Mouse (Mus musculus) heart, adult 2 months (tissue): ENCODE results near the gene Gm11559. TPM values are rescaled to one million over a fixed set of nuclear protein-coding genes. Genes with fewer than 3 reads are reported as not detected.
"Not testable (repeated sequence)": the region's sequence is repeated elsewhere in the genome, so short reads cannot be mapped to it uniquely, and the experiment has no call there.

Source experiments
- DNase-seq, 2 experiments: peaks; one replicate each; pipeline ENCODE4 v3.0.0; 2021
- H3K27ac ChIP-seq: fragments of 200-600 bp; 2 replicates; pipeline ENCODE4 v1.8.1; 2022
- H3K27me3 ChIP-seq: fragments of 200-500 bp; 2 replicates; pipeline ENCODE4 v1.6.1; 2012; ENCODE audit warnings: mild to moderate bottlenecking, low read length, inconsistent platforms, mixed read lengths; ENCODE audit not compliant: control insufficient read depth, insufficient read depth
- H3K36me3 ChIP-seq: fragments of 200-500 bp; 2 replicates; pipeline ENCODE4 v1.6.1; 2012; ENCODE audit warnings: low read length, inconsistent platforms; ENCODE audit not compliant: control insufficient read depth, insufficient read depth
- H3K4me1 ChIP-seq: fragments of 200-500 bp; 2 replicates; pipeline ENCODE4 v1.6.1; 2011; ENCODE audit warnings: low read length; ENCODE audit not compliant: control insufficient read depth, insufficient read depth
- H3K4me3 ChIP-seq: fragments of 200-600 bp; 2 replicates; pipeline ENCODE4 v1.8.1; 2022
- H3K79me2 ChIP-seq: fragments of 200-500 bp; replicated peaks from 2 replicates; pipeline ENCODE4 v1.6.1; 2012; ENCODE audit warnings: mild to moderate bottlenecking, inconsistent platforms, low read length, moderate library complexity, mixed read lengths; ENCODE audit not compliant: control insufficient read depth, insufficient read depth
- H3K9ac ChIP-seq: fragments of 200-500 bp; 2 replicates; pipeline ENCODE4 v1.6.1; 2012; ENCODE audit warnings: low read depth, mild to moderate bottlenecking, control low read depth, inconsistent platforms, low read length, mixed read lengths
- CTCF ChIP-seq: fragments of 200-600 bp; IDR thresholded peaks from 2 replicates; pipeline ENCODE4 v1.8.1; 2022; ENCODE audit warnings: antibody characterized with exemption, mild to moderate bottlenecking, moderate library complexity
- EP300 ChIP-seq: fragments of 200-500 bp; IDR thresholded peaks from 2 replicates; pipeline ENCODE4 v1.6.1; 2011; ENCODE audit warnings: low read depth, low read length, control low read depth; ENCODE audit not compliant: insufficient read depth
- POLR2A ChIP-seq: fragments of 200-500 bp; IDR thresholded peaks from 2 replicates; pipeline ENCODE4 v1.6.1; 2011; ENCODE audit warnings: mild to moderate bottlenecking, low read depth, low read length, control low read depth; ENCODE audit not compliant: insufficient read depth
- WGBS: fragments of 180-500 bp; shearing (Covaris S2); methylation state at CpG from one replicate; pipeline ENCODE4 v1.1.7; 2018; 5-methylcytosine and 5-hydroxymethylcytosine counted together
- intact Hi-C: fragments of 180-260 bp; cut with DNase I; formaldehyde crosslinking; loops from one replicate; pipeline ENCODE4 v1.15.1; 2025
- long read RNA-seq: library from polyadenylated mRNA; stranded (forward); transcript quantifications from one replicate; pipeline ENCODE4 v2.0.0, GENCODE M21; 2021
- polyA plus RNA-seq: library from polyadenylated mRNA; depleted of rRNA; stranded (reverse); fragments of >200 nt; gene quantifications from 2 replicates; pipeline ENCODE4 v1.2.3, GENCODE M21; 2012; rRNA removed
- total RNA-seq, 2 experiments: library from RNA; stranded (reverse); gene quantifications; 2 replicates each; pipeline ENCODE4 v1.2.3; 2021

Gene Gm11559
- total RNA-seq: not detected
- polyA plus RNA-seq: not detected in 2 replicates
- long read RNA-seq: 0 reads

DNA sequence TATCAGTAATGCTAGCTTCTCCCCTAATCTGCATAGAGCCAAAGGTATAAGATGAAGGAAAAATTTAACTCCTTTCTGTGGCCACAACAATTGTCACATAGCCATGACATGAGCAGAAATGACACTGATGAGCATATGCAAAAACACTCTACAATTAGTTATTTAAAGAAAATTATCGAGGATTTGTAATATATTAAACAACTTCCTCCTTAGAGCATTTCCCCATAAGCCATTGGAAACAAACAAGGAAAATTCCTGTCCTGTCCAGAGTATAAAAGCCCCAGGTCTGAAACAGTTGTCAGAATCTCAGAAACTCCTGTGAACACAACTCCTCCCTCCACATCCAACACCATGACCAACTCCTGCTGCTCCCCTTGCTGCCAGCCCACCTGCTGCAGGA lies at the start of gene Gm11559:
Gene Gm11559, plus strand, starts transcription at position 301 of the 400 bp plus-strand sequence.
- 30% methylated on average over 1 of the region's 1 CpGs for WGBS
- H3K27me3 ChIP-seq, intact Hi-C loops, H3K9ac ChIP-seq, DNase-seq, H3K36me3 ChIP-seq, H3K79me2 ChIP-seq, H3K4me1 ChIP-seq, H3K27ac ChIP-seq, H3K4me3 ChIP-seq: not testable (repeated sequence)

DNA sequence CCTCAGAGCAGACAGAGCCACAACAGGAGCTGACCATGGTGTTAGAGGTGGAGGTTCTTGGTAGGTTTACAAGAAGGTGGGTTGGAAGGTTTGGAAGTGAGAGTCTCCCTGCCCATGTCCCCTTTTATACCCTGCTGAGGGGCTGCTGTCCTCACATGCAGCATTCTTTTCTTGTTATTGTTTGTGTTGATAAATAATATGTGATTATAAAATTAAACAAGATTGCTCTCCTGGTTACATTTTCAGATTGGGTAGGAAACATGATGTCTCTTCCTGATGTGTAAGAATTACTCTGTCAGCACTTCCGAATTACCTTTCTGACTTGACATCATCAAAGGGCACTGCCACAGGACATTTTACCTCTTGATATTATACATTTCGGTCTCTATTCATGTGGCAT lies 48.7 kb upstream of the Gm11559 start, which contains the start of gene Gm11564:
Gene Gm11564, minus strand, starts transcription at position 101 of the 400 bp plus-strand sequence.
- H3K36me3 ChIP-seq, H3K79me2 ChIP-seq, intact Hi-C loops, H3K9ac ChIP-seq, H3K4me1 ChIP-seq, H3K4me3 ChIP-seq, H3K27me3 ChIP-seq, DNase-seq, H3K27ac ChIP-seq: not testable (repeated sequence)
- WGBS: 69% methylated on average over 2 of the region's 2 CpGs

DNA sequence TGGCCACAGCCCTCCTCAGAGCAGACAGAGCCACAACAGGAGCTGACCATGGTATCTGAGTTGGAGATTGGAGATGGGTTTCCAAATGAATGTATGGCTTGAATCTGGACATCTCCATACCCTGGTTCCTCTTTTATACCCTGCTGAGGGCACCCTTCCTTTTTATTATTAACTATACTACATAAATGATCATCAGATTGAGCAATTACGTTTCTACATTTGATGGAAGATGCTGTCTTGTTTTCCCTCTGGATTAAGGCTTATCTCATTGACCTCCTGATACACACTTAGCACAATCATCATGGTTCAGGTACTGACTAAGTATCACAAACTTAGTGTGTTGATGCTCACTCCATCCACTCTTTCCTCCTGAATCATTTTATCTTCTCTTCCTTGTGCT lies 26.3 kb upstream of the Gm11559 start, which contains the start of gene 2300003K06Rik:
Gene 2300003K06Rik, minus strand, starts transcription at position 101 of the 400 bp plus-strand sequence.
- H3K27me3 ChIP-seq: no peaks in the 10 kb centered on the region
- TF ChIP-seq EP300 (no peak), CTCF (no peak), POLR2A (no peak)
- DNase-seq: no peak
- WGBS: 43% methylated on average over 1 of the region's 1 CpGs
- intact Hi-C loops: no loop called here
- no peaks in the 10 kb centered on the region for H3K79me2 ChIP-seq
- no peak within 1 kb of the TSS for H3K9ac ChIP-seq
- no peaks in the 10 kb centered on the region for H3K36me3 ChIP-seq
- no peak within 1 kb of the TSS for H3K27ac ChIP-seq
- no peak within 1 kb of the TSS for H3K4me3 ChIP-seq
- no peaks in the 10 kb centered on the region for H3K4me1 ChIP-seq

DNA sequence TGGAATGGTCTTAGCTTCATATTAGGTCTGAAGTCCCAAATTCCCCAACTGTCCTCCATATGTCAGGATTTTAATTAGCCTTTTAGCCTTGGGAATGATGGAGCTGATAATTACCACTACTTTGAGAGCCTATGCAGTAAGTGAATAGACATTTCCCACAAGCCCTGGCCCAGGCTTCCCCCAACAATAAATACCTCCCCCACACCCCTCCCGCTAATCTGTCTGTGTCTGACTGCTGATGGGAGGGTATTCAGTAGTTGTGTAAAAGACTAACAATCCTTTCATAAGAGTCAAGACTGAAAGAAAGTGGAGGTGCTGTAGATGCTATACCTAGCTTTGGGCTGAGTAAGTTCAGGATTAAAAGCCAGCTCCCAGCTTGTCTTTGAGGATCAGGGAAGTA lies 22.1 kb upstream of the Gm11559 start:
- Histone ChIP-seq H3K4me1 (no peaks in the 10 kb centered on the region), H3K36me3 (no peaks in the 10 kb centered on the region), H3K9ac (no peak overlapping the region), H3K27me3 (no peaks in the 10 kb centered on the region), H3K27ac (no peak overlapping the region), H3K4me3 (no peak overlapping the region), H3K79me2 (no peaks in the 10 kb centered on the region)
- 73% methylated on average over 1 of the region's 1 CpGs for WGBS
- no peak for DNase-seq
- intact Hi-C loops: no loop called here
- TF ChIP-seq CTCF (no peak), POLR2A (no peak), EP300 (no peak)

DNA sequence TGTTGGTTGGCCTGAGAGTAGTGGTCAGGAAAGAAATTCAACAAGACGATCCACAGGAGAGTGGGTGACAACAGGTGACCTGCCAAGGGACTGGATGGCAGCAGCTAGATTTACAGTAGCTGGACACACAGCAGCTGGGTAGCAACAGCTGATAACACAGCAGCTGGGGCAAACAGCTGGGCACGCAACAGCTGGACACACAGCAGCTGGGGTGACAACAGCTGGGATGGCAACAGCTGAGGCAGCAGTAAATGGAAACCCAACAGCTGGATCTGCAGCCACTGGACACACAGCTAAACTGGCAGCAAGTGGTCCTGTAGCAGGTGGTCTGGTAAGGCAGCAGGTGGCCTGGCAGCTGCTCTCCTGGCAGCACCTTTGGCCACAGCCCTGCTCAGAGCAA lies 17.5 kb upstream of the Gm11559 start:
- Histone ChIP-seq H3K79me2 (no peaks in the 10 kb centered on the region), H3K27me3 (no peaks in the 10 kb centered on the region), H3K36me3 (no peaks in the 10 kb centered on the region), H3K4me3 (no peak overlapping the region), H3K27ac (no peak overlapping the region), H3K9ac (no peak overlapping the region), H3K4me1 (no peaks in the 10 kb centered on the region)
- intact Hi-C loops: no loop called here
- WGBS: 72% methylated on average over 2 of the region's 2 CpGs
- DNase-seq: no peak
- TF ChIP-seq CTCF (no peak), EP300 (no peak), POLR2A (no peak)

DNA sequence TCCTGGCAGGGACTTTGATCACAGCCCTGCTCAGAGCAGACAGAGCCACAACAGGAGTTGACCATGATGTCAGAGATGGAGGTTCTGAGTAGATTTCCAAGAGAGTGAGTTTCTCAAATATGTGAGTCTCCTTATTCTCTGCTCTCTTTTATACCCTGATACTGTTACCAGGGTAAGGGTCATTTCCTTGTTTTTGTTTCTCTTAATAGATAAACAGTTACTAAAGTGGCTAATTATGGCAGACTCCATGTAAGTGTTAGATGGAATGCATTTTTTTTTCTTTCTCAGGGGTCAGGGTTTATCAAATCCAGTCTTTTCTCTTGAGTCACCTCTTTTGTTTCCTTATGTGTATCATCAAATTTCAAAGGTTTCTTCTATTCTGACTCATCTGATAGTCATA lies 12.8 kb upstream of the Gm11559 start, which contains the start of gene Krtap4-16:
Gene Krtap4-16, minus strand, starts transcription at position 101 of the 400 bp plus-strand sequence.
- Histone ChIP-seq H3K9ac (no peak within 1 kb of the TSS), H3K4me1 (no peaks in the 10 kb centered on the region), H3K4me3 (no peak within 1 kb of the TSS), H3K79me2 (no peaks in the 10 kb centered on the region), H3K27ac (no peak within 1 kb of the TSS), H3K36me3 (no peaks in the 10 kb centered on the region), H3K27me3 (no peaks in the 10 kb centered on the region)
- TF ChIP-seq POLR2A: no peak
- no peak for TF ChIP-seq EP300
- intact Hi-C loops: no loop called here
- DNase-seq: no peak
